Mouse (Mus musculus) WW6 (cell line): ENCODE data around the gene Cmtm6.

Experiments
- DNase-seq: peaks from one replicate; pipeline ENCODE4 v3.0.0-alpha.2; 2013; ENCODE audit warnings: low read depth, low spot score

The Cmtm6 gene

DNA sequence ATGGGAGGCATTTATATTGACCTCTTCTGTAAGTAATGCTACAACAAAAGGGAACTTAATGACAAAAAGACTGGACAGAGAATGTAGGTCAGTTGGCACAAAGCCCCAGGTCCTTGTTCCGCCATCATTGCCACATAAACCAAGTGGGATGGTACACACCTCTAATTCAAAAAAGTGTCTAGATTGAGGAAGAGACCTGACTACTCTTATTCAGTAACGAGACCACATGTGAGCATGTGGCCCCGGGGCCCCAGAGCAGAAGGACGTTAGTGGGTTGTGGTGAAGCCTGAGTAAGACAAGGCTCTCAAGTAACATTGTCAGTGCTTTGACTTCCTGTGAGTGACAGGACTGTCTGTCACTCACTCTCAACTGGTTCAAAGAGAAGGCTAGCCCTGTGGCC, 39.3 kb downstream of the Cmtm6 start:
- DNase-seq = no peak

DNA sequence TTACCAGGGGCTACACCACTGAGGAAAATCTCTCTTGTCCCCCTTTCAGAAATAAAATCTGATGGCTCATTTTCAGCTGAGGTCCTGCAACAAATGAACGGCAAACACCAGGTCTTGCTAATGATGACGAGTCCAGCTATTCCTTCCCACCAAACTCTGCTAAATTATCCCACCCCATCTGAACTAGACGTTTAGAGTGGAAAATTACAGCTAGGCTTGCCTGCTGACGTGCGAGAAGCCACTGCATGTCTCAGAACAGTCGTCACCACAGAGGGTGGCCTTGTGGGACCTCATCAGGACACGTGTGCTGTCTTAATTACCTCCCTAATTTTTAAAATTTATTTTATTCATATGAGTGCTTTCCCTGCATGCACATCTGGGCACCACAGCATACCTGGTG, 40.6 kb downstream of the Cmtm6 start:
- no peak for DNase-seq

DNA sequence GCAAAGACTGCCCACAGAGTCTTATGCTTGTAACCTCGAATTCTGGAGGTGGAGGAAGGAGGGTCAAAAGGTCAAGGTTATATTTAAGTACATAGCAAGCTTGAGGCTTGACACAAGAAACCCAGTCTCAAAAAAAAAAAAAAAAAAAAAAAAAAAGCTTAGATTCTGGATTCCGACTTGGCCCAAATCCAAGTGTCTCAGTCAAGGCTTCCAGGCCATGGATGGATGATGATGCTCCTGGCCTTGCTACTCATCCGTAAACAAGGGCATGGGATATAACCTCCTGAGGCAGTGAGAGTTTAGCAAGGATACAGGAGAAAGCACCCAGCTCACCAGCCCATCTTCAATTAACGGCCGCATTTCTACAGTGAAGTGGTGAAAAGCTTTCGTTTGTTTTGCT, 43.7 kb downstream of the Cmtm6 start:
- DNase-seq = no peak

DNA sequence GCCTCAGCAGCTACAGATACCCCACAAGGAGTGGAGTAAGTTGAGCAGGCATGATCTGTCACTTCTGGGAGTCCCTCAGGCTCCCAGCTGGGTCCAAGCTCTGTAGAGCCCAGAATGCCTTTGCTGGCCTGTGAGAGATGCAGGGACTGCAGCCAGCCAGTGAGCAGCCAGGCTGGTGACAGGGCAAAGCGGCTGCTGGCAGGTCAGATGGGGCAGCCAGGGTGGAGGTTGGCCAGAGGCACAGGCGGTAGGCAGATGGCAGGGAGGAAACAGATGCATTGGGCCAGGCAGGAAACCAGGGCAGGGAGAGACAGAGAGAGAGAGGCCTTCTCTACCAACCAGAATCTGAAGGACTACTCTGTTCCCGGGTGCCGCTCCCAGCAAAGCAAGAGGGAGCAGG, 44.4 kb downstream of the Cmtm6 start:
- DNase-seq = no peak

DNA sequence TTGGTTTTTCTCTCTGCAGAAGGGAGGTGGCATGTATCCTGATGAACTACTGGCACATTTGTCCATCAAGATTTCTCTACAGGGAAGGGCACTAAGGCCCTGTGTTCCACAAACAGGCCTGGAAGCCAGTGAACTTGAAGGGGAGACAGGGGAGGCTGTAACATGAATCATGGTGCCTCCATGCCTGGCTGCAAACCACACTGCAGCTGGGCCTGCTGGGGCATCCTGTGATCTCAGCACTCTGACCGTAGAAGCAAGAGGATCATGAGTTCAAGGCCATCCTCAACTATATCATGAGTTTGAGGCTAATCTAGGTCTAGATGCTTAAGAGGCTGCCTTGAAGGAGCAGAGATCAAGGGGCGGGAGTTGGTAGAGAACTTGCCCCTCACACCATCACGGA, 45.4 kb downstream of the Cmtm6 start:
- DNase-seq = no peak

DNA sequence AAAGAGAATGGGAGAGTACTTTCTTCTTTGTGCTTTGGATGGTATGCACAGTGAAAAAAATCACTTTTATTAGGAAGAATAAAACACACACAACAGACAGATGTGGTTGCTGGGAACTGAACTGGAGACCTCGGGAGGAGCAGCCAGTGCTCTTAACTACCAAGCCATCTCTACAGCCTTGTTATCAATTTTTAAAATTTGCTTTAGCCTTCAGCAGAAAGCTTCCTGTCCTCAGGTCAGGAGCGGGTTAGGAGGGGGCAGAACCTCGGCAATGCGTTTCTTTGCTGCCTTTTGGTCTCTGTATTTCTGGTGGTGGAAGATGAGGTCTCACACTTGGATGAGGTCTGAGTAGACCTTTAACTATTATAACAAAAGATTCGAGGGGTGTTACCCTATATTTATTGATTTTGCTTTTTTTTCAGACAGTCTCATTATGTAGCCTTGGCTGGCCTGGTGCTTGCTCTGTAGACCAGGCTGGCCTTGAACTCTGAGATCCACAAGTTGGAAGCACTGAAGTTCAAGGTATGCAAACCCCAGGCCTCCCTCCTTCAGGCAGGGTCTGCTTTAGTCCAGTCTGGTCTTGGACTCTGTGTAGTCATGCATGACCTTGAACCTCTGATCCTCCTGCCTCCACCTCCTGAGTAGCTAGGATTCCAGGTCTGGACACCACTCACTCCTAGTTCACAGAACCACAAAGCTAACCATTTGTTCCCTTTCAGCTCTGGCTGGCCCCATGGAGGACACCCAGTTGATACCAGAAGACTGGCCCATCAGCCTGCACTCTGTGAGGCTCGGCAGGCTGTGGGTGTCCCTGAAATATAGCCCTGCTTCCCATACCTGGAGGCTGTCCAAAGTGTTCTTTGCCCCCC, 46.5 kb downstream of the Cmtm6 start:
- no peak for DNase-seq

DNA sequence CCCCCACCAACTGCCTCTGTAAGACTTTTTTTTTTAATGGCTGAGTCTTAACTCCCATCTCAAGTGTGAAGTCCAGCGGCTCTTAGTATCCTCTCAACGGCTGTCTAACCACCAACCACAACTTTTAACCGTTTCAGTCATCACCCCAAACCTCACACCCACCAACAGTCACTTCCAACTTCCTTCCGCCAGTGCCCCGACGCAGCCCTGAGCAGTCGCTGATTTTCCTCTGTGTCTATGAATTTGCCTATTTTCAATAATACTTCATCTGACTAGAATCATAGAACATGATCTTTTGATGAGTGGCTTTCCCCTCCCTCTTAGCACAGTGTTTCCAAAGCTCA, 47.1 kb downstream of the Cmtm6 start:
- no peak for DNase-seq

DNA sequence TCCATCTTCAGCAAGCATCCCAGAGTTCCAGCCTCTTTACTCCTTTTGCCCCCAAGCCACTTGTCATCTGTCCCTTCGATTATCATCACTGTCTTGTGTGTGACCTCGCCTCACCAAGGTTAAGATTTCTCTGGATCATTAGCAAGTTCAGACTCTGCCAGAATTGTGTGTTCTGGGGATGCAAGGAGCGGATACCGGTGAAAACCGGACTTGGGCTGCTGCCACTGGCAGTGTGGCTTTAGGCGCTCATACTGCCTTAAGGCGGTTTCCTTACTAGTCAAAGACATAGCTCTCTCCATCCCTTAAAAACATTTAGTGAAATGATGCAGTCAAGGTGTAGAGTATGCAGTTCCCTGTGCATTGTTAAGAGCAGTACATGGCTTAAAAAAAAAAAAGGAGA, 48.0 kb downstream of the Cmtm6 start:
- DNase-seq = no peak

DNA sequence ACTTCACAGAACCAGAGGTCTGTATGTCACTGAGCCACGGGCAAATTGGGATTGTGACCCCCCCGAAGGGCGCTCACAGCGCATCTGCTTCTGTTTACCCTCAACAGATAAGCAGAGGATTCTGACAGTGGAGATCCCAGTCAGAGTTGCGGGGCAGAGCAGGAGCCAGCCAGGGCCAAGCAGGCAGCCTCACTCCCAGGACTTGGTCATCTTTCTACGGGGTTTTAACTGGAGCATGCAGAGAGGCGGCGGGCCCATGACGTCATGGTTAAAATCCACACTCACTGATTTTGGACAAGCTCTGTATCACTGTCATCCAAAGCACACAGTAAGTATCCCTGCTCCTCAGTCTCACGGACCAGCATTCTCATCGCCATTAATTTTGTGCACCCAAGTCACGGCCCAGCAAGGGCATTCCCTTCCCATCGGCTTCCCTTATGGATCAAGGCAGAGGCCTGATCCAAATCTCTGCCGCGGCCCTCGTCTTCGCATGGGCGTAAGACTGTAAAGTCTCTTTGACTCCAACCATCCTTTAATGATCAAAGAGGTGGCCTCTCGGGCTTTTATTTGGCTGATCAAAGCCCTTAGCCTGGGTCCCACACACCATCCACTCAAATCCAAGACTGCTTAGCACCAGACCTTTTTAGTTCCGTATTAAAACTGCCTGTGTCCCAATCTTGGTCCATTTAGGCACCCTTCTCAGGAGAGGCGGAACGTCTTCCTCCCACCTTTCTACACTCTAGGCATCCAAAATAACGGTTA, 49.2 kb downstream of the Cmtm6 start:
- DNase-seq = no peak

DNA sequence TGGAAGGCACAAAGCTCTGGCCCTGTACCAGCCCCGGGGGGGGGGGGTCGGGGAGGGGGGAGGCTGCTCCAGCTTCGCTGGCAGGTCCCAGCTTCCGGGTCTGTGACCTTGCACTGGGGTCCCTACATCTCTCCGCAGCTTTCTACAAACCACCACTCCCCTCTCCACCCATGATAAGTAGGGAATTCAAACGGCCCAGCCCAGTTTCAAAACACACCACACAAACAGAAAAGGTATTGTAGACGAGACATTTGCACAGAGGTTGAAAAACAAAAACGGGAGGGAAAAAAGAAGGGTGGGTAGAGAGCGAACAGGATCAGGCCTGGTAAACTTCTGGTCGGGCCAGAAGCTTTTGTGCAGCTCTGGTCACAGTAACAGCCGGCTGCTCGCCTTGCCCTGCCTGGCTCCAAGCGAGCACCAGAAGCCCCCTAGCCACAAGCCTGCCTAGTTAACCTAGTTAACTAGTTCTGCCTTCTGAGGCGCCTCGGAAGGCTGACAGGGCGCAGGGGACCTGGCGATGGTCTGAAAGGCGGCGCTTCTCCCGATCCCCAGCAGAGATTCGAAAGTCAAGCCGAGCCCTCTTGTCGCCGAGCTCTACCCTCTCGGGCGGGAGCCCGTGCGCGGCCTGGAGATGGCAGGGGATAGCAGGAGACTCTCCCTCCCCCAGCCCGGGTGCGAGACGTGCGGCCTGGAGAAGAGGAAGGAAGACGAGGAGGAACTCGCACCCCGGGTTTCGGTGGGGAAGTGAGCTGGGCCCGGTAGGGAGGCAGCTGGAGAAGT, 50.0 kb downstream of the Cmtm6 start:
- peak; percentile 26 for DNase-seq

DNA sequence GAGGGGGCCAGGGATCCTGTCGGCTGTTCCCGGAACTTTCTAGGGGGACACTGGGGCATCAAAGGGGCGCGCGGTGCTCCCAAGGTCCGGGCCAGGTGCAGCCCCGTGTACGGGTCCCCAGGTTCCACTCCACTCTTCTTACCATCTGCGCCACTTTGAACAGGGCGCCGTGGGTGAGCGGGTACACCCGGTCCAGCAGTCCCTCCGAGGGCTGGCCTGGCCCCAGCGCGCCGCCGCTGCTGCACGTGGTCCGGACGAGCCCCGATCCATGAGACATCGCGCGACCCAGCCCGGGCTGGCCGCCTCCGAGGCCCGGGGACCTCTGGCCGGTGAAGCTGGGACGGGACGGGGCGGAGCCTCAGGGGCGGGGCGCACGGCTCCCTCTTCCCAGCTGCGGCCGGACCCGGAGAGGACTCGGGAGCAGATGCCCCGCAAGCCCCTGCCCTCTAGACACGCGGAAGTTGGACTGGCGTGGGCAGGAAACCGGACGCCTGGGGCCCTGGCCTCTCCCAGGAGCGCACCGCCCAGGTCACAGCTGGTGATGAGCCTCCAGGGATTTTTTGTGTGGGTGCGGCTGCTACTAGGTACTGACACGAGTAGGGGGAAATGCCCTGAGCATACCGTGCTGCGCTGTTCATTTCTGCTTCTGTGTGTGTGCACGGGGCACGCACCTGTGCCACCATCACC, 50.8 kb downstream of the Cmtm6 start, which contains the start of gene Cmtm7:
Cmtm7 (minus strand) TSS at position 331 of the 687 bp plus-strand sequence.
- DNase-seq = peak; percentile 31

DNA sequence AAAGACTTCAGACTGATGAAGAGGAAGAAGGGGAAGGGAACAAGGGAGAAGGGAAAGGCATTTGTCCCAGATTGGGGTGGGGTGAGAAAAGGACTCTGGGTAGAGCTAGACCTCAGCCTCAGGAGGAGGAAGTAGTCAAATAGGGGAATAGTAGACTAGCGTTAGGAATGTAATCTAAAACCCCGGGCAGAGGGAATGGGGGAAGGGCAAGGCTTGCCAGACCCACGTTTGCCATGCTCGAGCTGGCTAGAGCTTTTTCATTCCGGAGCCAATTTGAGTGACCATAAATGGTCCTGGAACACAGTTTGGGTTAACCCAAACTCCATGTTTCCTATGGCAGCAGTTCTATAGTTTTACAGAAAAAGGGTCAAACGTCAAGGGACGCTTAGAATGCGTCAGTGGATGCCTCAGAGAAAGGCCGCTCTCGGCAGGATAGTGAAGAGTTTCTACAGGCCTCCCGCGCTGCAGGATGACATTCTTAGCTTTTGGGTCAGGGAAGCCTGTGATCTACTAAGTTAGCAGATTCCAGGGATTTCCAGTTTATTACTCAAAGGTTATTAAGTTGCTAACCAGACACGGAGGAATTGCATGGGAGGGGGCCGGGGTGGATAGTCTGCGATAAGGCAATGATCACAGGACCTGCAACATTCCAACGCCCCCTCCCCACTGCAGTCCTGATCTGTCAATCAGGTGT, 54.7 kb downstream of the Cmtm6 start:
- DNase-seq = no peak

DNA sequence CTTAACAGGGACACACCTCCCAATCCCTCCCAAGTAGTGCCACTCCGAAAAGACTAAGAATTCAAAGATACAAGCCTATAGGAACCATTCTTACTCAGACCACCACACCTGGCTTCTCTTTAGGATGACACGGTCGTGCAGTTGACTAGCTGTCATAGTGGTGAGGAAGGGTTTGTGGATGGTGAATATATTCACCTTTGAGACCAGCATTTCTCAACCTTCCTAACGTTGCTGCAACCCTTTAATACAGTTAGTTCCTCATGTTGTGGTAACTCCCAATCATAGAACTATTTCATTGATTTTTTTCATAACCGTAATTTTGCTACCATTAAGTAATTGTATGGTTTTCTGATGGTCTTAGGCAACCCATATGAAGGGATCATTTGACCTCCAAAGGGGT, 56.2 kb downstream of the Cmtm6 start:
- DNase-seq = no peak

DNA sequence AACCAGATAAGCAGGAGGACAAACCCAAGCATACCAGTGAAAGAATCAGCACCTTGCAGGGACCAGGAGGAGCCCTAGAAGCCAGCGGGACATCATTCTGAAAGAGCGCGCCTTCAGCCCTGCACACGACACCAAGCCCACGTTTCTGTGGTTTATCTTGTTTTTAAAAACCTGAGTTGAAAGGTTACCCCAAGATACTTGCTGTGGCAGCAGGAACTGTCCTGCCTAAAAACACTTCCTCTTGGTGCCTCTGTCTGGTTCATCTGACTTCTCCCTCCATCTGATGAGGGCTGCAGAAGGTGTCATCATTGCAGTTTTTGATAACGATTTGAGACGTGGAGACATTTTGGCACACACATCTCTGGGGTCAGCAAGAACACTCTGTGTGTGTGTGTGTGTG, 56.8 kb downstream of the Cmtm6 start:
- DNase-seq = no peak

DNA sequence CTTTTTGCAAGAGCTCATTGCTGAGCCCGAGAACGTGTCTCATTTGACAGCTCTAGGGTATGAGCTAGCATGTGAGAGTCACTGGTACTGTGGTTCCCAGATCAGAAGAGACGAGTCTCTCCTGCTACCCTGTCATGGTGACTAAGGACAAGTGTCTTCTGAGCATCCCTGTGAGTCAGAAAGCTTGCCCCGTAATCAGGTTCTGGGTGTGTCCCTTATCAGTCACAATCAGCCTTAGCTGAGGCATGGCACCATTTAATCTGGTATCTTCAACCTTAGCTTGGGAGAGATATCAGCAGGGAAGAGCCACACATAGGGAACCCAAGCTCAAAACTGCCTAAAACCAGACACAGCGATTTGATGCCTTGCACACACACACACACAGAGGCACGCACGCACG, 57.8 kb downstream of the Cmtm6 start:
- DNase-seq = no peak

DNA sequence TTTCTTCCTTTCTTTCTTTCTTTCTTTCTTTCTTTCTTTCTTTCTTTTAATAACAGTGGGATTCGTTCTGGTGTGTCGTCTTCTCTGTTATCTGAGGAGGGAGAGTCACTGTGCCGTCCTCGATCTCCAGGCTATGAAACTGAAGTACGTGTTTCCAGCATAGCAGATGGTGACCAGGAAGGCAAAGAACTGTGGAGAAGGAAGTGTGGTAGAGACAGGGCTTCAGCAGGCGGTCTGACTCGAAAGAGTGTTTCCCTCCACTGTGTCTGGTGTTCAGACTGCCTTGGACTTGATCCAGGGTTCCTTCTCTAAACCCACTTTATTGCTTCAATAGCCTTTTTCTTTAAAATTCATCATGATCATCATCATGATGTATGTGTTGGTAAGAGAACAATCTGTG, 58.6 kb downstream of the Cmtm6 start:
- no peak for DNase-seq

DNA sequence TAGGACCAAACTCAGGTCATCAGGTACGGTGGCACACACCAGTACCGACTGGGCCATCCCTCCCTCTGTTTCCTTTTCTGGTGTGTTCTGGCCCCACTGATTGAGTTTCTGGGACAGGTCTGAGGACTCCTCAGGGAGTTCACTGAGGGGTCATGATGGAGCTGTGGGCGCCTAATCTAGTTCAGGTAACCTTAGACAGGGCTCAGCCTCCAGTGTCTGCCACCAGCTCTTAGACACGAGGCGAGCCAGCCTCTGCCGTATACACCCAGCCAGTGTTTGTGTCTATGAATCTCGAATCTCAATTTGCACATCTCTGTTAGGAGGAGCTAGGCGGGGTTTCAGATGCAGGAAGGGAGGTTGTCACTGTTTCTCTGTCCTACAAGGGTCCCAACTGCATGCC, 59.1 kb downstream of the Cmtm6 start:
- DNase-seq = no peak

DNA sequence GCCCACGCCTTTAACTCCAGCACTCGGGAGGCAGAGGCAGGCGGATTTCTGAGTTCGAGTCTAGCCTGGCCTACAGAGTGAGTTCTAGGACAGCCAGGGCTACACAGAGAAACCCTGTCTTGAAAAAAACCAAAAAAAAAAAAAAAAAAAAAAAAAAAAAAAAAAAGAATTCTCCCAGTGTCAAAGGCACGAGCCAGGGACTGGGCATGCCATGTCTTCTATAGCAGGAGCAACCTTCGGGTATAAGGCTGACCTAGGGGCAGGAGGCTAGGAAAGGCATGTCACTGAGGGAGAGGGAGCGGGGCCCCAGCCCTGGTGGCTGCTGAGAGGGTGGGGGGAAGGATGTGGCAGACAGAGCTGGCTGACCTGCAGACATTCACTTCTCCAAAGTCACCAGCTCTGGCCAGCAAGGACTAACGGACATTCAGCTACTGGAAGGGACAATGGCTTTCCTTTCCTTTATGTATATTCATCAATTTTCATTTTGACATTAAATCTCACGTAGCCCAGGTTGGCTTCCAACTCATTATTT, 62.9 kb downstream of the Cmtm6 start:
- no peak for DNase-seq

DNA sequence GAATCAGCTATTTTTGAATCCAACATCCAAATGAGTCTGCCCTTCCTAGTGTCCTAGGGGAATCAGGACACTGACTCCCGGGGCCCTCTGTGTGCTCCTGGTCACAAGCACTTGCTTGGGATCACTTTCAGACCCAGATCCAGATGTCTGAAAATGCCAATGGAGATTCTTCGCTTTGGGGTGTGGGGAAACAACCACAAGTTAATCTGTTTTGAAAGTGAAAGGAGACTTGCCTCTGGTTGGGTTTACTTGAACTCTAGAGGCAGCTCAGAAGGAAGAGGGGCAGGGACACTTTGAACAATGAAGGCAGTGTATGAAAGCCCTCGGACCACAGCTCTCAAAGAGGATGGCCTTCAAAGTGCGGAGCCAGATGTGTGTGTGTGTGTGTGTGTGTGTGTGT, 63.6 kb downstream of the Cmtm6 start:
- no peak for DNase-seq

DNA sequence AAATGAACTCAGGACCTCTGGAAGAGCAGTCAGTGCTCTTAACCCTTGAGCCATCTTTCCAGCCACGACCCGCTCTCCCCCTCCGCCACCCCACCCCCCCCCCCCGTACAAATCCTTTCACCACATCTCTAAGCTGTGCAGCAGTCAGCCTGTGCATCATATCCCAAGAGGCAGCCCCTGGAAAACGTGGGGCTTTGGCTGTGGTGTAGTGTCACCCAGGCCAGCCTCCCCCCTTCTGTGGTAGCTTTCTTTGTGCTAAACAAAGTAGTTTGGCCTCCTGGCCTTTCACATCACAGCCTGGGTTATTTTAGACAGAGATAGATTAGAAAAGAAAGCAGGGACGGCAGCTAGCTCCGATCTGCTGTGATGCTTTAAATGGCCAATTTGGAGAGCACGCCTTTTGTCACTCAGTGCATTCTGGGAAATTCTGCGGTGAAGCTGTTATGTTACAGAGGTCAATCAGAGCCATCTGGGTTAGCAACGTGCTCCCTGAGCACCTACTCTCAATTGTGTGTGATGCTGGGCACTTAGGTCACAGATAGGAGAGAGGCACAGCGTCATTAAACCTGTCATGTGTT, 65.6 kb downstream of the Cmtm6 start:
- DNase-seq = no peak
